Mouse (Mus musculus) frontal cortex, postnatal 25 days (tissue): ENCODE results near the gene Olfr578.

Experiments used
- DNase-seq, 2 experiments: peaks; one replicate each; pipeline ENCODE4 v3.0.0; 2022; ENCODE audit warnings: low spot score in 2 of 2

Gene Olfr578

GRCm38 (mm10) chr7:102989224-102989623 is at the start of gene Olfr578:
Gene Olfr578, minus strand, starts transcription at chr7:102989324.
- no peak for DNase-seq

- no peak for DNase-seq
These were observed 48.6 kb upstream of the Olfr578 start, which contains the start of gene Olfr582 for GRCm38 (mm10) chr7:103037724-103038123. Gene Olfr582, plus strand, starts transcription at chr7:103038024.

GRCm38 (mm10) chr7:102975843-102976242 is 13.3 kb downstream of the Olfr578 start, which contains the start of gene Olfr577:
Gene Olfr577, minus strand, starts transcription at chr7:102975943.
- no peak for DNase-seq

GRCm38 (mm10) chr7:102974399-102974798 is 14.7 kb downstream of the Olfr578 start:
- no peak for DNase-seq

GRCm38 (mm10) chr7:102962360-102962759 is 26.8 kb downstream of the Olfr578 start, which contains the start of gene Olfr576:
Gene Olfr576, plus strand, starts transcription at chr7:102962660.
- DNase-seq, result no peak

- no peak for DNase-seq
These were observed 30.5 kb downstream of the Olfr578 start, which contains the start of gene Olfr575 for GRCm38 (mm10) chr7:102958593-102958992. Gene Olfr575, minus strand, starts transcription at chr7:102958775.

- no peak for DNase-seq
These were observed 31.0 kb downstream of the Olfr578 start for GRCm38 (mm10) chr7:102958137-102958536.

GRCm38 (mm10) chr7:102950732-102951131 is 38.4 kb downstream of the Olfr578 start:
- no peak for DNase-seq

- no peak for DNase-seq
These were observed 41.0 kb downstream of the Olfr578 start, which contains the start of gene Olfr574 for GRCm38 (mm10) chr7:102948167-102948566. Gene Olfr574, plus strand, starts transcription at chr7:102948467.

- DNase-seq, result no peak
These were observed 45.7 kb downstream of the Olfr578 start for GRCm38 (mm10) chr7:102943417-102943816.

- DNase-seq, result no peak
These were observed 46.6 kb downstream of the Olfr578 start, which contains the start of gene Olfr573-ps1 for GRCm38 (mm10) chr7:102942475-102942874. Gene Olfr573-ps1, minus strand, starts transcription at chr7:102942575.
